Mouse (Mus musculus): Measurements from ENCODE around the gene Cacna1h. TPM values are rescaled to one million over a fixed set of nuclear protein-coding genes. Genes with fewer than 3 reads are reported as not detected.
A peak's percentile ranks its signal among the peaks of the same experiment; 100 is the strongest.

Gene Cacna1h
- polyA plus RNA-seq (2014; fragmentation: Nextera tagmentation; extraction: Ambion mirVana): 3.6 and 4.4 TPM in 2 replicates

DNA sequence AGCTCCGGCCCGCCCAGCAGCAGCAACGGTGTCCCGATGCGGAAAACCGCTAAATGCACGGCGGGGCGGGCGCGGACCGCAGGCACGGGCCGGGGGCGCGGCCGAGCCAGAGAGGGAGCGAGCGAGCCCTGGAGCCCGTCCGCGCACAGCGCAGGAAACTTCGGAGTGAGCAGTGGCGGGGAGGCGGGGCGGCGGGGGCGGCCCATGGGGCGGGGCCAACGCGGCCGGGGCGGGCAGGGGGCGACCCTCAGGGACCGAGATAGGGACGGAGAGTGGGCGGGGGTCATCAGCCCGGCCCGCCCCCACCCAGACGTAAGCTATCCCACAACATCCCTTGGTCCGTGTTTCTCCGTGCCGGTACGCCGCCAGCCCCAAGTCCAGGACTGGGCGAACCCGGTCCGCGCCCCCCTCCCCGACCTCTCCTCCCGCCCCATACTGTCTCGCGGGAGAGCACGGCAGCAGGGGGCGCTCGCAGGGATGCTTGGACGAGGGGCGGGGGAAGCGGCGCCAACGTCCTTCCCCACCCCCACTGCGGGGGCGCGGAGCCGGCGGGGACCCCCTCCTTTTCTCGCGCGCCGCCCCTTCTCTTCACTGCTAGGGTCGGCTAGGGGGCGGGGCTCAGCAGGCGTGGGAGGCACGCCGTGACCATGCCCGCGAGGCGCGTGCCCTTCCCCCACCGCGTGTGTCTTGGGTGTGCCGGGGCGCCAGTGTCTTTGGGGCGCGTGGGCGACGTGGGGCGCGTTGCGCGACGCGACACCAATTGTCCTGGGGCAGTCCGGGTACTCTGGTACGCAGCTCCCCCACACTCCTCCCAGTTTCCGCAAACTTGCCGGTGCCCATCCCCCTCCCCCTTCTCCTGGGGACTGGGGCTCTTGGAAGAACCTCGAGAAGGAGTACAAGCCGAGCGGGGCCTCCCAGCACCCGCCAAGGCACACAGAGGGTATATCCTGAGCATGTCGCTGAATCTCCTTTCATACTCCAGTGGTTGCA is at the start of gene Cacna1h:
Cacna1h (minus strand) TSS at position 167 of the 990 bp plus-strand sequence.
- H3K4me2 ChIP-seq: peak within 1 kb of the TSS; percentile 98
- H3K9me3 ChIP-seq (ENCODE audit: low read depth, low read length): no peaks in the 10 kb centered on the region
- TF ChIP-seq CTCF (IDR thresholded peaks at IDR 0.05; ENCODE audit: low read depth): peak; percentile 71
- H3K9ac ChIP-seq: peak within 1 kb of the TSS; percentile 68
- peak within 1 kb of the TSS; percentile 71 for H3K27ac ChIP-seq (ENCODE audit: low read depth)
- ATAC-seq (ENCODE audit: insufficient read depth) (peak; percentile 90), DNase-seq (peak; percentile 90)
- H3K27me3 ChIP-seq (ENCODE audit: insufficient read depth, low read length): peaks cover 28% of the 10 kb centered on the region
- H3K4me1 ChIP-seq (ENCODE audit: insufficient read depth): peaks cover 29% of the 10 kb centered on the region
- under 1% methylated on average over 98 of the region's 103 CpGs for WGBS
- H3K4me3 ChIP-seq (ENCODE audit: low read depth, low read length): peak within 1 kb of the TSS; percentile 65
- H3K36me3 ChIP-seq (ENCODE audit: insufficient read depth): no peaks in the 10 kb centered on the region

DNA sequence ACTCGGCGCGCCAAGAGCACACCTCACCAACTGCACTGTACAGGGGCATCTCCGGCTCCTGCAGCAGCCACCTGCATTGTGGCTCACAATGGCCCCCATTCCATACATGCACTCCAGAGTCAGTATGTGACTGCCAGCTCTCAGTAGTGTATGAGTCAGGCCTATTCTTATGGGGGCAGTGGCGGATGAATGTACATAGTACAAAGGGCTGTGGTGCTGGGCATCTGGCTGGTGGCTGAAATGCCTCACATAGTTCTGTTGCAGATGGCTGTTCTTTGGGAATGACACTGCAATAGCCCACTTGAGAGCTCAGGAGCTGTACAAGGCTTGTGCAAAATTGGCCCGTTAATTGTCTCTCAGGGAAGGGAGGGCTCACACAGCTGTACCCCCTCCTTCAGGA is 48.5 kb upstream of the Cacna1h start:
- H3K9me3 ChIP-seq (ENCODE audit: low read depth, low read length): no peaks in the 10 kb centered on the region
- H3K27me3 ChIP-seq (ENCODE audit: insufficient read depth, low read length): no peaks in the 10 kb centered on the region
- no peak for DNase-seq
- H3K4me3 ChIP-seq (ENCODE audit: low read depth, low read length): no peak overlapping the region
- no peak for TF ChIP-seq CTCF (IDR thresholded peaks at IDR 0.05; ENCODE audit: low read depth)
- WGBS: 85% methylated on average over 6 of the region's 6 CpGs
- H3K4me1 ChIP-seq (ENCODE audit: insufficient read depth): no peaks in the 10 kb centered on the region
- H3K27ac ChIP-seq (ENCODE audit: low read depth): no peak overlapping the region
- ATAC-seq (ENCODE audit: insufficient read depth): no peak
- no peak overlapping the region for H3K4me2 ChIP-seq
- no peak overlapping the region for H3K9ac ChIP-seq
- no peaks in the 10 kb centered on the region for H3K36me3 ChIP-seq (ENCODE audit: insufficient read depth)

DNA sequence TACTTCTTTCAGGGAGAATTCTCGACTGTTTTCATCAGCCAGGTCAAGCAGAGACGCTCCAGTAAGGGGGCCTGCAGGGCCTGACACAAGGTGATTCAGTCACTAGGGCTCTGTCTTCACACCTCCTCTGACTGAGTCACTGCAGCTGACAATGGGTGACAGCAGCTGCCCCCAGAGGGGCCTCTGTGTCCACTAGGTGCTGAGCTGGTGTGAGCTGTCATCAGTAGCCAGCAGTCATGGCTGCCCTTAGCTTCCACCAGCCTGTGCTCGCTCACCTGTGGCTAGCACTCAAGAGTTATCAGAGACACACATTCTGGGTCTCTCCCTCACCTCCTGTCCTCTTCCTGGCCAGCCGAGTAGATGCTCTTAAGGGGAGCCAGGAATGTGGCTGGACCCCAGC is 47.2 kb upstream of the Cacna1h start:
- ATAC-seq (ENCODE audit: insufficient read depth) (no peak), DNase-seq (no peak)
- Histone ChIP-seq H3K4me2 (no peak overlapping the region), H3K36me3 (ENCODE audit: insufficient read depth) (no peaks in the 10 kb centered on the region), H3K4me3 (ENCODE audit: low read depth, low read length) (no peak overlapping the region), H3K9ac (no peak overlapping the region), H3K27me3 (ENCODE audit: insufficient read depth, low read length) (no peaks in the 10 kb centered on the region), H3K9me3 (ENCODE audit: low read depth, low read length) (no peaks in the 10 kb centered on the region), H3K27ac (ENCODE audit: low read depth) (no peak overlapping the region), H3K4me1 (ENCODE audit: insufficient read depth) (no peaks in the 10 kb centered on the region)
- 30% methylated on average over 4 of the region's 4 CpGs for WGBS
- no peak for TF ChIP-seq CTCF (IDR thresholded peaks at IDR 0.05; ENCODE audit: low read depth)

DNA sequence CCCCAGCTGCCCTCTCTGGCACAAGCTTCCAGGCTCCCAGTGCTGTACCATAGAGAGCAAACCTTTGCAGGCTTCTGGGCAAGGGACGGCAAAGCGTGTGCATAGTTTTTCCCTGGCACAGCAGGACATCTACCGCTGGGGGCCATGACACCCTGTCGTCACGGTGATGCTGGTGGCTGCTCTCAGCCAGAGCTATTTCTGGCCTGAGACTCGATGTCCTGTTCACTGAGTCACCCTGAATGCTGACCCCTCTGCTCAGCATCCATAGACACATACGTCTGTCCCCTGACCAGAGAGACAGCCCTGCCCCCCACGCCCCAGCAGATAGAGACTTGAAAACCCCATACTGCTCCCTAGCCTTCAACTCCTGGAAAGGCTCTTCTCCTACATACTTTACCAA is 46.6 kb upstream of the Cacna1h start:
- Histone ChIP-seq H3K9me3 (ENCODE audit: low read depth, low read length) (no peaks in the 10 kb centered on the region), H3K4me2 (no peak overlapping the region), H3K36me3 (ENCODE audit: insufficient read depth) (no peaks in the 10 kb centered on the region), H3K4me1 (ENCODE audit: insufficient read depth) (no peaks in the 10 kb centered on the region), H3K4me3 (ENCODE audit: low read depth, low read length) (no peak overlapping the region), H3K27ac (ENCODE audit: low read depth) (no peak overlapping the region), H3K9ac (no peak overlapping the region), H3K27me3 (ENCODE audit: insufficient read depth, low read length) (no peaks in the 10 kb centered on the region)
- DNase-seq: no peak
- WGBS: 39% methylated on average over 8 of the region's 8 CpGs
- TF ChIP-seq CTCF (IDR thresholded peaks at IDR 0.05; ENCODE audit: low read depth): no peak
- ATAC-seq (ENCODE audit: insufficient read depth): no peak

DNA sequence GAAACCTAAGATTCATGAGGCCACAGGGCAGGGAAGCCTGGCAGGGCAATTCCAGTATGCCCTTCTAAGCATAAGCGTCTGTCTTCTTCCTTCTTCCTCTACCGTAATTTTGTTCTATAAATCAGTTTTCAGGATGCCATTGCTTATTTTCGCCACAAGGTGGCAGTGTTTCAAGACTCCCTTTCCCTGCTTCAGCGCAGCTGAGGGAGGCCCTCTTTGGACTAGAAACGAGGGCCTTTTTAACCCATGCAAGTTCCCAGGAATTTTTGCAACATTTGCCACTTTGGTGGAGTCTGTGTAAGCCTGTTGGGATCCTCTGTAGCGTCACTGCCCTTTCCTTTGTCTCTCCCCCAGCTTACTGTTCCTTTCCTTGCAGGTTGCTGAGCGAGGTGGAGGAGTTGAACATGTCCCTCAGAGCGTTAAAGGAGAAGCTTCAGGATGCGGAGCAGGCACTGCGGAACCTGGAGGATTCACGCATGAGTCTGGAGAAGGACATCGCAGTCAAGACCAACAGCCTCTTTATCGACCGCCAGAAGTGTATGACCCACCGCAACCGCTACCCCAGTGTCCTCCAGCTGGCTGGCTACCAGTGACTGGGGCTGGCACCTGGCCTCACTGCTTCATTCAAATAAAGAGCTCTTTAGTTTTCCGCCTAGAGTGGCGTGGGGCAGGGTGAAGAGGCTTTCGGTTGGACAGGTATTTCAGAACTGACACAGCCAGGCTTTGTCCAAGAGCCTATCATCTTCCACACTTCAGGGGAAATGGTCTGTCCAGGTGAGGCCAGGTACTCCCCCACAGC is 42.6 kb upstream of the Cacna1h start:
- Histone ChIP-seq H3K9me3 (ENCODE audit: low read depth, low read length) (no peaks in the 10 kb centered on the region), H3K4me1 (ENCODE audit: insufficient read depth) (no peaks in the 10 kb centered on the region), H3K4me3 (ENCODE audit: low read depth, low read length) (no peak overlapping the region), H3K9ac (no peak overlapping the region), H3K27me3 (ENCODE audit: insufficient read depth, low read length) (peaks cover 9% of the 10 kb centered on the region), H3K27ac (ENCODE audit: low read depth) (no peak overlapping the region), H3K36me3 (ENCODE audit: insufficient read depth) (no peaks in the 10 kb centered on the region), H3K4me2 (no peak overlapping the region)
- TF ChIP-seq CTCF (IDR thresholded peaks at IDR 0.05; ENCODE audit: low read depth): peak; percentile 92
- DNase-seq (peak; percentile 90), ATAC-seq (ENCODE audit: insufficient read depth) (peak; percentile 48; the same call in 1 of the 2 replicates)
- 29% methylated on average over 19 of the region's 19 CpGs for WGBS

DNA sequence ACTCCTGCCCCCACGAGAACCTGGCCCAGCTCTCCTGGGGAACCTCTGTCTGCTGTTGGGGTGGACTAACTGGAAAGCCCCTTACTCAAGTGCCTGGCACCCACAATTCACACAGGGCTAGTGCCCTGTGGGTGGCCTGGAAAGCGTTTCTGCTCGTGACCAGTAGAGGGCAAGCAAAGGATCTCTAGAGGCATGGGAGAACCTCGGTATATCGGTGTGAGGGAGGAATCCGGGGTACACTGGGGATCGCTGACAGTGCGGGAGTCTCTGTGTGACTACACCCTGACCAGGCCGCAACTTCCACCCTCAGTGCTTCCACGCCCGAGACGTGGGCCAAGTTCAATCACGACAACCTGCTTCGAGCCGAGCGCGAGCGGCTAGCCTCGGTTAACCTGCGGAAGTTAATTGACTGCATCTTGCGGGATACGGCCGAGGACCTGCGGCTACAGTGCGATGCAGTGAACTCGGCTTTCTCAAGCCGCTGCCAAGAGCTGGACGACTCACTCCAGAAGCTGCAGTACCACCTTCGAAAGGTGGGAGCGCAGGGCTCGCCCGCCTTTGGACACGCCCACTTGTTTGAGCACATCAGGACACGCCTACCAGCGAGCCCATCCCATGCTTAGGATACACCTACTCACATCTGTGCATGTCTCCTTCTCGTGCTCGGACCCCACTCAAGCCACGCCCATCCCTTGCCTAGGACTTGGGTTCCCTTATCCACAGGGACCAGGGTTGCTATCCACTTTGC is 40.9 kb upstream of the Cacna1h start:
- ATAC-seq (ENCODE audit: insufficient read depth) (peak; percentile 68), DNase-seq (peak; percentile 83)
- Histone ChIP-seq H3K27ac (ENCODE audit: low read depth) (no peak overlapping the region), H3K9me3 (ENCODE audit: low read depth, low read length) (no peaks in the 10 kb centered on the region), H3K36me3 (ENCODE audit: insufficient read depth) (no peaks in the 10 kb centered on the region), H3K9ac (peak overlapping the region; percentile 38), H3K4me3 (ENCODE audit: low read depth, low read length) (peak overlapping the region; percentile 37), H3K4me1 (ENCODE audit: insufficient read depth) (no peaks in the 10 kb centered on the region), H3K27me3 (ENCODE audit: insufficient read depth, low read length) (peaks cover 9% of the 10 kb centered on the region), H3K4me2 (peak overlapping the region; percentile 73)
- peak; percentile 71 for TF ChIP-seq CTCF (IDR thresholded peaks at IDR 0.05; ENCODE audit: low read depth)
- 3% methylated on average over 38 of the region's 38 CpGs for WGBS

Data from lung, embryonic 14.5 days (tissue).